Mouse (Mus musculus) hindbrain, embryonic 14.5 days (tissue): ENCODE measurements around the gene Sbk1. TPM values are rescaled to one million over a fixed set of nuclear protein-coding genes. Genes with fewer than 3 reads are reported as not detected.
A peak's percentile ranks its signal among the peaks of the same experiment; 100 is the strongest.

ENCODE experiments used
- ATAC-seq: fragments of 200-750 bp; cut with Nextera tagmentation; 2 replicates; pipeline ENCODE4 v1.8.0; 2017; ENCODE audit warnings: moderate number of reproducible peaks, mild to moderate bottlenecking, moderate TSS enrichment, moderate library complexity; ENCODE audit not compliant: low FRiP score
- DNase-seq: peaks from one replicate; pipeline ENCODE4 v3.0.0-alpha.2; 2015; ENCODE audit warnings: low spot score
- H3K27ac ChIP-seq: fragments of 300-500 bp; sonication (generic); 2 replicates; pipeline ENCODE4 v1.5.1; 2014; ENCODE audit warnings: mild to moderate bottlenecking, moderate library complexity
- H3K27me3 ChIP-seq: fragments of 300-500 bp; sonication (generic); 2 replicates; pipeline ENCODE4 v1.6.1; 2014; ENCODE audit warnings: mild to moderate bottlenecking, low read length, mixed read lengths; ENCODE audit not compliant: control insufficient read depth, insufficient read depth
- H3K36me3 ChIP-seq: fragments of 300-500 bp; sonication (generic); replicated peaks from 2 replicates; pipeline ENCODE4 v1.6.1; 2014; ENCODE audit not compliant: control insufficient read depth, insufficient read depth
- H3K4me1 ChIP-seq: fragments of 300-500 bp; sonication (generic); replicated peaks from 2 replicates; pipeline ENCODE4 v1.6.1; 2014; ENCODE audit warnings: antibody characterized with exemption, low read length, mixed read lengths; ENCODE audit not compliant: control insufficient read depth, insufficient read depth
- H3K4me2 ChIP-seq: fragments of 300-500 bp; sonication (generic); replicated peaks from 2 replicates; pipeline ENCODE4 v1.6.1; 2014; ENCODE audit warnings: mild to moderate bottlenecking, moderate library complexity
- H3K4me3 ChIP-seq: fragments of 300-500 bp; sonication (generic); replicated peaks from 2 replicates; pipeline ENCODE4 v1.5.1; 2014; ENCODE audit warnings: mild to moderate bottlenecking, low read length
- H3K9ac ChIP-seq: fragments of 300-500 bp; sonication (generic); 2 replicates; pipeline ENCODE4 v1.6.1; 2014
- H3K9me3 ChIP-seq: fragments of 300-500 bp; sonication (generic); 2 replicates; pipeline ENCODE4 v1.6.1; 2016; ENCODE audit warnings: low read length; ENCODE audit not compliant: control insufficient read depth
- WGBS: fragments of 180-500 bp; shearing (Covaris S2); extraction: QIAGEN DNeasy Blood & Tissue Kit; methylation state at CpG from one replicate; pipeline ENCODE4 v1.1.7; 2014; 5-methylcytosine and 5-hydroxymethylcytosine counted together
- polyA plus RNA-seq: library from polyadenylated mRNA; unstranded; fragments of >200 nt; fragmentation: Nextera tagmentation; extraction: Ambion mirVana; gene quantifications from 2 replicates; pipeline ENCODE4 v1.2.1, GENCODE M21; 2014

Sbk1 gene
- polyA plus RNA-seq, 1 experiment from 2014 or later: 290 TPM

- no peaks in the 10 kb centered on the region for H3K27me3 ChIP-seq
- H3K9me3 ChIP-seq: no peaks in the 10 kb centered on the region
- H3K4me3 ChIP-seq: no peak overlapping the region
- peaks cover 54% of the 10 kb centered on the region for H3K4me1 ChIP-seq
- peaks cover 66% of the 10 kb centered on the region for H3K36me3 ChIP-seq
- H3K27ac ChIP-seq: no peak overlapping the region
- H3K9ac ChIP-seq: no peak overlapping the region
- 94% methylated on average over 5 of the region's 5 CpGs for WGBS
- no peak overlapping the region for H3K4me2 ChIP-seq
- DNase-seq (no peak), ATAC-seq (no peak)
Observed at GRCm38 (mm10) chr7:126284021-126284420, 11.6 kb downstream of the Sbk1 start.

DNA sequence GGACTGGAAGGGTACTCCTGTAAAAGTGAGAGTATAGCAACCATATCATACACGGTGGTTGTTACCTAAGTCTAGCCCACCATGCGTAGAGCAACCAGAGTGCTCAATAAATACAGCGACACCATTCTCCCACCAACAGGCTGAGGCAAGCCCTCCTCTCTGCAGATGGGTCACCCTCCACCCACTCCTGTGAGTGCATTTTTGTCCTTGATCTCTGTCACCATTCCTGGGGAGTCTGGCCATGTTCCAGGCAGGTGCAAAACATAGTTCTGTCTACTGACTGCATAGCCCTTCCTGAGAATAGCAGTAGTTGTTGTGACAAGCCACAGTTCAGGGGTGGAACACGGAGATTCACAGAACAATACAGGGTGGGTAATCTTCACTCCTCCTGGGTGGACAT, 12.0 kb downstream of the Sbk1 start:
- no peak overlapping the region for H3K27ac ChIP-seq
- no peaks in the 10 kb centered on the region for H3K27me3 ChIP-seq
- H3K9ac ChIP-seq: no peak overlapping the region
- DNase-seq: no peak
- no peak overlapping the region for H3K4me3 ChIP-seq
- ATAC-seq: no peak
- peaks cover 66% of the 10 kb centered on the region for H3K36me3 ChIP-seq
- WGBS: 87% methylated on average over 4 of the region's 4 CpGs
- H3K4me2 ChIP-seq: no peak overlapping the region
- H3K4me1 ChIP-seq: peaks cover 54% of the 10 kb centered on the region
- H3K9me3 ChIP-seq: no peaks in the 10 kb centered on the region

- WGBS: 60% methylated on average over 4 of the region's 4 CpGs
- Histone ChIP-seq H3K27ac (no peak overlapping the region), H3K9me3 (no peaks in the 10 kb centered on the region), H3K4me1 (peaks cover 51% of the 10 kb centered on the region), H3K4me2 (no peak overlapping the region), H3K9ac (0 out of 2 replicates have a peak overlapping the region, but pooled peaks have one; percentile 8), H3K27me3 (no peaks in the 10 kb centered on the region), H3K36me3 (peaks cover 66% of the 10 kb centered on the region), H3K4me3 (no peak overlapping the region)
- no peak for DNase-seq
- ATAC-seq: no peak
Observed at GRCm38 (mm10) chr7:126284865-126285264, 12.4 kb downstream of the Sbk1 start.

DNA sequence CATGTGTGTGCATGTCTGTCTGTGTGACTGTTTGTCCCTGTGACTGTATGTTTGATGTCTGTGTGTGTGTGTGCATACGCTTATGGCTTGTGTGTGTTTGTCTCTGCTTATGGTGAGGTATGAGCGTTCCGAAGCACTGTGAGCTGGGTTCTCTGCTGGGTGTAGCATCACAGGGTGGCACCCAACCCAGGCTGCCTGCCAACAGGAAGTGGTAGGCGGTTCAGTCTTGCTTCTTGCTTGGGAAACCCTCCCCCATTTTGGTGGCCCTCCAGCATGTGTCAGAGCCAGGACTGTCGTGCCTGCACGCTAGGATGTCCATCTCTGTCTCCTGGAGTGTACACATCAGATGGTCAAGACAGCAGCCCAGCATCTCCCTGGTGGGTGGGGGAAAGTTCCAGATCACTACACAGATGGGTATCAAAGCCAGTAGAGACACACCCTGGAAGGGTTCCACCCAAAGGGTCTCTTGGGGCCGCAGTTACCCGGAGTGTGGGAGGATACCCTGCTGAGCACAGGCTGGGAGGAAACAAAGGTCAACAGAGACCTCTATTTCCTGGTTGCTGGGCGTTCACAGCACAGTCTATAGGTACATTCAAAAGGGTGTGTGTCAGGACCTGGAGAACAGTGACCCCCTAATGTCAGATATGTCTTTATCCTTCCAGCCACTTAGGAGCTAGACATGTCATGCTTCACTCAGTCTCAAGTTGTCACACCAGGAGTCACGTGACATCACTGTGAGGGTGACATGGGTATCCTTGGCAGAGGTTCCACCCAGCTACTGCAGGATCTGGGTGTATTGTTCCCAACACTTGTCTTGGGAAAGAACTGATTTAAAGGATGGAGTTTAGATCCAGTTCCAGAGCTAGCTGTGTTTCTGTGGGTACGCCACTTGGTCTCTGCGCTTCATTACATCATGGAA, 13.1 kb downstream of the Sbk1 start:
- no peak overlapping the region for H3K4me3 ChIP-seq
- H3K9ac ChIP-seq: 0 out of 2 replicates have a peak overlapping the region, but pooled peaks have one; percentile 8
- no peaks in the 10 kb centered on the region for H3K27me3 ChIP-seq
- H3K4me2 ChIP-seq: no peak overlapping the region
- 75% methylated on average over 12 of the region's 12 CpGs for WGBS
- ATAC-seq (no peak), DNase-seq (no peak)
- no peak overlapping the region for H3K27ac ChIP-seq
- H3K36me3 ChIP-seq: peaks cover 68% of the 10 kb centered on the region
- H3K9me3 ChIP-seq: no peaks in the 10 kb centered on the region
- H3K4me1 ChIP-seq: peaks cover 46% of the 10 kb centered on the region

- Histone ChIP-seq H3K27me3 (no peaks in the 10 kb centered on the region), H3K4me3 (no peak overlapping the region), H3K27ac (no peak overlapping the region), H3K9me3 (no peaks in the 10 kb centered on the region), H3K9ac (no peak overlapping the region), H3K4me1 (peaks cover 46% of the 10 kb centered on the region), H3K4me2 (no peak overlapping the region), H3K36me3 (peaks cover 68% of the 10 kb centered on the region)
- DNase-seq (no peak), ATAC-seq (no peak)
- WGBS: 93% methylated on average over 2 of the region's 2 CpGs
Observed at GRCm38 (mm10) chr7:126286311-126286710, 13.9 kb downstream of the Sbk1 start.

DNA sequence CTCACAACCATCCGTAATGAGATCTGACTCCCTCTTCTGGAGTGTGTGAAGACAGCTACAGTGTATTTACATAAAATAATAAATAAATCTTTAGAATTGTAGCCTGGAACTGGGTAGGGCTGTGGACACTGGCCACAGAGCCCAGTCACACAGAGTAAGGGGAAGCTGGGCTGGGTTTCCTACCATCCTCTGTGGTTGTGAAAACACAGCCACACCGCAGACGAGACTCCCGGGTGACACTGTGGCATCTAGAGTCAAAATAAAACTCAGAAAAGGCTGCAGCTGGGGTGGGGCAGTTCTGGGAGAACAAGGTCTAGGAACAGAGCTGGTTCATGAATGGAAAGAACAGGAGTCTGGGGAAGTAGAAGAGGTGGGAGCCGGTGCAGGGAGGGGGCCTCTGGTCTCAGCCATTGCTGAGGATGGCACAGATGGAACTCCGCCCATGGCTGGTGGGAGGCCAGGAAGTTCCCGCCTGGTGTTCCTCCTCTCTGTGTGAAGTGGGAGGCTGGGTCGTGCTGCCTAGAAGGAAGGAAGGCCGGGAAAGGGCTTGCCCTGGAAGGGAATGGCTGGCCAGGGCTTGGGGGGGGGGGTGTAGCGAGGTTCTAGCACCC, 15.2 kb downstream of the Sbk1 start:
- Histone ChIP-seq H3K9me3 (no peaks in the 10 kb centered on the region), H3K4me1 (peaks cover 46% of the 10 kb centered on the region), H3K27me3 (no peaks in the 10 kb centered on the region), H3K27ac (no peak overlapping the region), H3K4me3 (no peak overlapping the region), H3K4me2 (no peak overlapping the region), H3K36me3 (peaks cover 68% of the 10 kb centered on the region), H3K9ac (no peak overlapping the region)
- DNase-seq: no peak
- 55% methylated on average over 8 of the region's 10 CpGs for WGBS
- ATAC-seq: no peak

DNA sequence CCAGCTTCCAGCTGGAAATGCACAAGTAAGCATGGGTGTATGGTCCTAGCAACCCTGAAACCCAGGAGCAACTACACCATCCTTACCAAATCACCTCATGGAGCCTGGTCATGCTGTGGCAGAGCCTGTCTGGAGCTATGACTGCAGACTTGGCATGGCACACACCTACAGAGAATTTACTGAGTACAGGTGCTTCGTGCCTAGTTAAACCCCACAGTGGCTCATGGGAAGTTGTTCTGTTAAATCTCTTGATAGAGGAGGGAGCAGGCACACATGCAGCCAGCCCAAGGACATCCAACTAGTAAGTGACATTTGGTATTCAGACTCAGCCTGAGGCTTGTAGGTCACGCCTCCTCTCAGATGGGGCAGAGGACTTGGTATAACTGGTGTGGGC, 15.7 kb downstream of the Sbk1 start:
- DNase-seq (no peak), ATAC-seq (no peak)
- Histone ChIP-seq H3K9me3 (no peaks in the 10 kb centered on the region), H3K4me3 (no peak overlapping the region), H3K27ac (no peak overlapping the region), H3K4me2 (no peak overlapping the region), H3K36me3 (peaks cover 70% of the 10 kb centered on the region), H3K27me3 (no peaks in the 10 kb centered on the region), H3K4me1 (peaks cover 46% of the 10 kb centered on the region), H3K9ac (no peak overlapping the region)
- 66% methylated on average over 2 of the region's 2 CpGs for WGBS

- Histone ChIP-seq H3K4me2 (no peak overlapping the region), H3K27ac (0 out of 2 replicates have a peak overlapping the region, but pooled peaks have one; percentile 14), H3K4me3 (no peak overlapping the region), H3K9me3 (no peaks in the 10 kb centered on the region), H3K4me1 (peaks cover 43% of the 10 kb centered on the region), H3K9ac (no peak overlapping the region), H3K36me3 (peaks cover 70% of the 10 kb centered on the region), H3K27me3 (no peaks in the 10 kb centered on the region)
- 46% methylated on average over 13 of the region's 13 CpGs for WGBS
- DNase-seq (no peak), ATAC-seq (no peak)
Observed at GRCm38 (mm10) chr7:126288571-126289091, 16.2 kb downstream of the Sbk1 start.

DNA sequence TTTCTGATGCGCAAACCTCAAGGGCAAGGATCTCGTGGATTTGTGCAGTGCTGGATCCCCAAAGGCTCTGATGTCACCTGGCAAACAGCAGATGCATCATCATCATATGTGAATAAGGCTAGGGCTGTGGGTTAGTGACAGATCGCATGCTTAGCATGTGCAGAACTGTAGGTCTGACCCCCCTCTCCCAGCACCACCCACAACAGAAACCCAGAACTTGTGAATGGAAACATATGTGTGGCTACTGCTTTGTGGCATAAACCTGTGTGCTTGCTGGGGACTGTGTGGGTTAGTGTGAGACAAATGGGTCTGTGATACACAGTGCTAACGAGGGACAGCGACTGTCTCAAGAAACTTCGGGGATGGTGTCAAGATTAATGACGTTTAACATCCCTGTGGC, 17.0 kb downstream of the Sbk1 start:
- H3K27me3 ChIP-seq: no peaks in the 10 kb centered on the region
- H3K4me2 ChIP-seq: no peak overlapping the region
- ATAC-seq (no peak), DNase-seq (no peak)
- no peak overlapping the region for H3K4me3 ChIP-seq
- H3K9me3 ChIP-seq: no peaks in the 10 kb centered on the region
- H3K9ac ChIP-seq: no peak overlapping the region
- peaks cover 71% of the 10 kb centered on the region for H3K36me3 ChIP-seq
- peaks cover 39% of the 10 kb centered on the region for H3K4me1 ChIP-seq
- 62% methylated on average over 7 of the region's 7 CpGs for WGBS
- 0 out of 2 replicates have a peak overlapping the region, but pooled peaks have one; percentile 14 for H3K27ac ChIP-seq
